Mouse (Mus musculus) neural tube, embryonic 10.5 days (tissue): ENCODE measurements around the gene Osgep.
"Not testable (repeated sequence)": the region's sequence is repeated elsewhere in the genome, so short reads cannot be mapped to it uniquely, and the experiment has no call there.

Experiments used
- DNase-seq: peaks from one replicate; pipeline ENCODE4 v3.0.0-alpha.2; 2017; ENCODE audit warnings: low spot score; ENCODE audit errors: extremely low spot score

The Osgep gene

GRCm38 (mm10) chr14:50891621-50892020 lies 33.1 kb downstream of the Osgep start:
- DNase-seq: no peak

GRCm38 (mm10) chr14:50876236-50876950 lies 48.3 kb downstream of the Osgep start:
- no peak for DNase-seq

- no peak for DNase-seq
Measured at GRCm38 (mm10) chr14:50875591-50876230, 49.0 kb downstream of the Osgep start.

GRCm38 (mm10) chr14:50875175-50875574 lies 49.5 kb downstream of the Osgep start:
- no peak for DNase-seq

DNA sequence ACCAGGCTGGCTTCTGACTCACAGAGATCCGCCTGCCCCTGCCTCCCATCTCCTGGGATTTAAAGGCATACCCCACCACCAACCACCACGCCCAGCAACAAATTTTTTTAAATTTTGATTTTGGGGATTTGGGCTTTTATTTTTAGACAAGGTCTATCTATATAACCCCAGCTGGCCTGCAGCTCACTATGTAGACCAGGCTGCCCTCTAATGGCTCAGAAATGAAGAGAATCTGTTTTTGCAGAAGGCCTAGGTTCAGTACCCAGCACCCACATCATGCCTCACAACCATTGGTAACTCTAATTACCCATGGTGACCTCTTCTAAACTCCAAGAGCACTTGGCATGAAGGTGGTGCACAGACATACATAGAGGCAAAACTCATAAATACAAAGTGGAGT lies 53.4 kb downstream of the Osgep start:
- no peak for DNase-seq

GRCm38 (mm10) chr14:50870805-50871143 lies 53.9 kb downstream of the Osgep start:
- no peak for DNase-seq

GRCm38 (mm10) chr14:50869889-50870804 lies 54.5 kb downstream of the Osgep start, which contains the start of gene Tep1:
Tep1 (minus strand) TSS chr14:50870560.
- DNase-seq: peak; percentile 83

DNA sequence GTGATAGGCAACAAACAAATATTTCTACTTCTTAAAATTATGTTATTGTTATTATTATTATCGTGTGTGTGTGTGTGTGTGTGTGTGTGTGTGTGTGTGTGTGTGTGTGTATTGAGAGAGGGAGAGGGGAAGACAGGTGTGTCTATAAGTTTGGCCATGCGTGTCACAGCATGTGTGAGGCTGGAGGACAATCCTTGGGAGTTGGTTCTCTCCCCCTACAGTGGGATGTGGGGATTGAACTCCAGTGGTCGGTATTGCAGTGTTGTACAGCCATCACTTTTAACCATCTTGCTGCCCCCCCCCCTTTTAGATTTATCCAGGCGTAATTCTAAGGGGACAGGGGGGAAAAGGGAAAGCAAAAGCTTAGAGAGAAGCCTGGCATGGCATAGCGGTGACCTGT lies 56.0 kb downstream of the Osgep start:
- no peak for DNase-seq

- no peak for DNase-seq
Measured at GRCm38 (mm10) chr14:50868211-50868610, 56.5 kb downstream of the Osgep start.

DNA sequence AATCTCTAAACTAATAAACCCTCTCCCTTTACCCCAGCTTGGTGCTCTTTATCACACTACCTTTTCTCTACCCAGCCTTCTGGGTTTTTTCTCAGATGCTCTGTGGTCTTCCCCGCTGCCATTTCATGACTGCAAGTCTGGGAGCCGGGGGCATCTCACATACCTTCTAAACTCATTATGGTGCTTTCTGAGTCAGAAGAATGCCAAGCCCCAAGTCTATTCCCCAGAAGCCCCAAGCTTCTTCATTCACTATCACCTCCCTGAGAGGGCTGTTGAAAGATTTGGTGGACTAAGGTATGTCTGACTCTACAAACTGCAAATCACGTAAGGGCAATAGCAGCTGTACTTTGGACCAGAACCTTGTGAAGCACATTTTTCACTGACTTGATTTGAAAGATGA lies 57.7 kb downstream of the Osgep start:
- DNase-seq: no peak

- not testable (repeated sequence) for DNase-seq
Measured at GRCm38 (mm10) chr14:50865005-50865404, 59.7 kb downstream of the Osgep start.

GRCm38 (mm10) chr14:50862641-50863040 lies 62.1 kb downstream of the Osgep start:
- no peak for DNase-seq
